Mouse (Mus musculus) testis, postnatal 14 days (tissue): ENCODE results near the gene Msln.
A peak's percentile ranks its signal among the peaks of the same experiment; 100 is the strongest.

Experiments used
- DNase-seq: peaks from one replicate; pipeline ENCODE4 v3.0.0; 2021; ENCODE audit warnings: low spot score

Msln gene

DNA sequence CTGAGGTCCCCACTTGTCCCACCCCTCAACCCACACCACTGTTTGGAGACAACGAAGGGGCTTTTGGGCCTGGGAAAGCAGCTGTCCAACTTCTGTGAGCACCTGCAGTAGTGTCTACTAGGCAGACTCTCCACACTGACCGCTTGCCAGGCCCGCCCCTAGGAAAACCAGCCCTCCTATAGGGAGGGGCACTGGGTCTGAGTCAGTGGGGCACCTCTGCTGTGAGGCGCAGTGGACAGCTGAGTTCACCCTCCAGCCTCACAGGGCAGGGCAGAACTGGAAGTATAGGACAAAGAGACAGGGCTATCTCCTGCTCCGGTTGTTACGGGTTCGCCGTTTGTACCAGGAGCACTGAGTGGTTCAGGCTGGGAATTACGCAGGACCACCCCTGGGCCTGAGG is at the start of gene Msln:
Gene Msln, minus strand, starts transcription at position 138 of the 400 bp plus-strand sequence.
- DNase-seq = no peak

DNA sequence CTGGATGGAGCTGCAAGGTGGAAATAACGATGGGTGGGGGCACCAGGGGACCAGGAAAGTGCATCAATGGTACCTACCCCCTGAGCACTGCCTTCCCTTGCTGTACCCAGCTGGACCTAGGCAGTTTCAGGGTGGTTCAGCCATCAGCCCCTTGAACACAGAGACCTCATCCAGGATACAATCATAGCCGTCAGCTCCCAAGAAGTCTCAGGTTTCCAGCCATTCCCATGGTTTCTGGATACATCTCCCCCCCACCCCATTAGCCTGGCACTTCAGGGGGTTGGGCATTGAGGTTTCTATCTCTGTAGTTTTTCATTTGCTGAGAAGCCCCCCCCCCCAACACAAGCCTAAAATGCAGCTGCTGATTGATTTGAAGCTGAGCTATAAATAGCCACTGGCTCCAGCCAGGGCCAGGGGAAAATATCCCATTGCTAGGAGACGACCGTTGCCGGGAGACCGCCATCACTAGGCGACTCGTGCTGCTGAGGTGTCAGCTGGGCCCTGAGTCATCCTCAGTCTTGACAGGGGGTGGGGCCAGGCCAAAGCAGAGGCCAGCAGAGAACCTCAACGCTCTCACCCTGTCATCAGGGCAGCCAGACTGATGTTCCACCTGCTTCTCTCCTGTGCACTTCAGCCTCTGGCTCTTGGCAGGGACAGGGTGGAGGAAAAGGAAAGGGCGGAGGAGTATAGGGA is 48.8 kb upstream of the Msln start:
- no peak for DNase-seq

DNA sequence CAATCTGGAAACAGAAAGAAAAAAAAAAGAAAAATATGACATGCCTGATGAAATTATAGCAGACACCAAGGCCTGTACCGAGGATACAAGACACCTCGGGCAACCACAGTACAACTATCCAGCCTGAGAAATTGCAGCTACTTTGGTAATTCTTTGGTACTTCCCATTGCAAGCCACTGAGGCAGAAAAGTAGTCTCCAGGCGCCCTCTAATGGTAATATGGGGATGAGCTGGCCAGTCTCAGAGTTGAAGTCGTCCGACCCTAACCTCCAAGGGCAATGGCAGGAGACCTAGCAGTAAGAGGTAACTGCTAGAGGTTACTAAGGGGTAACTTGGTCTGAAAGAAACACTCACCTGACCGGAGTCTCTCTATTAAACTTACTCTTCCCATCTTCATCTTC is 46.9 kb upstream of the Msln start:
- no peak for DNase-seq

DNA sequence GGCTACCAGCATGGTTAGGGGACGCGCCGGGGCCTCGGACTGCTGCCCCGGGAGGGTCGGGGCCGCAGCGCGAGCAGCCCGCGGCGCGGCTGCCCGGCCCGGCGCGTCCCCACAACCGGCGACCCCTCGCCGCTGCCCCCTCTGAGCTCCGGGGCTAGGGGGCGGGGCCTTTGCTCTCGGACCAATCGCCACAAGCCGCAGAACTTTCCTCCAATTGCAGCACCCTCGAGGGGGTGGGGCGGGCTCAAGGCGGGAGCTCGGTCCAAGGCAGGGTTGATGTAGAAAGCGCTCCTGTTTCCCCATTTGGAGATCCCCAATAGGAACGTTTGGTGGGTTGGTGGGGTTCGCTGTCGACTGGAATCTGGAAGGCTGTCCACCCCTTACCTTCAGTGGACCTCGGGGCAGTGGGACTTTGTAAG is 42.8 kb upstream of the Msln start, which contains the start of gene Metrn:
Gene Metrn, minus strand, starts transcription at position 186 of the 419 bp plus-strand sequence.
- peak; percentile 89 for DNase-seq

DNA sequence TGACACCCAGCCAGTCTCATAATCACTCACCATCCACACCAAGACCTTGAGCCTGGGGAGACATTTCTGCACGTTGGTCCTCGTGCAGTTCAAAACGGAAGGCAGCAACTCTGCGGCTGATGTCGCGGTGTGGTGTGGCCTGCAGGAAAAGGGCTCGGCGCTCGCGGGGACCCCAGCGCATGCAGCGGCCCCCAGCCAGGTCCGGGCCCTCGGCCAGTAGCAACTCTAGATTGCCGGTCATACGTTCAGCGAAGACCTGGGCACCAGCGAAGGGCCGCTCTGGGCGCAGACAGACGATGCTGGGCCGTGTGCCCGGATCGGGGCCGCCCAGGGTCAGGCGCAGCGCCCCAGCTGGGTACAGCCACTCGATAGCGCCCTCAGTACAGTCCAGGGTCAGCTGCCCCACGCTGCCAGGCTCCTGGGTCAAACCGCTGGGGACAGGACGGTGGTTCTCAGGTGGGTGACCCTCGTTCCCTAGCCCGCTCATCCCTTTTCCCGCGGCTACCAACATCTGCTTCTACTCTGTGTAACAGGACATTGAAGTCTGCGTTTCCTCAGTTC is 42.1 kb upstream of the Msln start:
- no peak for DNase-seq

DNA sequence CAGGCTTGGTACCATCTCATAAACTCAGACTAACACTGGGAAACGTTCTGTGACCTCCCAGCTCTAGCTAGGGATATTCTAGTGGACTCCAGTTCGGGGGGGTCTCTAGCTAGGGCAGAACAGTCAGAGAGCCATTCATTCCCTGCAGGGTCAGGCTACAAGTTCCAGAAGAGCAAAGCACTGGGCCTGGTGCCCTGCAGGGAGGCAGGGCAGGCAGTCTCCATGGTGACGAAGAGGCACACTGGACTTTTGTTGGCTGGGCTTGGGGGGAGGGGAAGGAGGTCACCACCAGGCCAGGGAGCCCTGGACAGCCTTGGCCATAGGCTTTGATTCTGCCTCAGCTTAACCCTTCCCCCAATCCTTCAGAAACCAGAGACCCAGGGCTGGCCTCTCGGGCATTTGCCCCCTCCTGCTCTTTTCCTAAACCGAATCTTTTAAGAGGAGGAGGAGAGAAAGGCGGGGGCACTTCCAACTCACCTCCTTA is 41.5 kb upstream of the Msln start, which contains the start of gene AC134908.4:
Gene AC134908.4, minus strand, starts transcription at position 51 of the 484 bp plus-strand sequence.
- no peak for DNase-seq

DNA sequence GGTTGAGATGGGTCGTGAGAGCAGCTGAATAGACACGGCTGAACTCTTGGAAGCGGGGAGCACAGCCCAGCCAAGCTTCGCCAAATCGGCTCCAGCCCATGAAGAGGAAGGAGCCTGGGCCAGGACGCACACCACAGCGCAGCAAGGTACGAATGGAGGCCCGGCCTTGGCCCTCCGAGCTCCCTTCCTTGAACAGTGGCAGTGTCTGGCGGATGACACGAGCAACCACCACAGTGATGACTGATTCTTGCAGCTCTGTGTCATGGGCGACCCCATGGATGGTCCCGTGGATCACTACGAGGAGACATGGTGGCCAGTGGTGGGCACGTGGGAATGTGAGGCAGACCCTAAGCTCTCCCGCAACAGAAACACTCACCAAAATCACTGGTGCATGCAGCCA is 40.8 kb upstream of the Msln start:
- DNase-seq = no peak

DNA sequence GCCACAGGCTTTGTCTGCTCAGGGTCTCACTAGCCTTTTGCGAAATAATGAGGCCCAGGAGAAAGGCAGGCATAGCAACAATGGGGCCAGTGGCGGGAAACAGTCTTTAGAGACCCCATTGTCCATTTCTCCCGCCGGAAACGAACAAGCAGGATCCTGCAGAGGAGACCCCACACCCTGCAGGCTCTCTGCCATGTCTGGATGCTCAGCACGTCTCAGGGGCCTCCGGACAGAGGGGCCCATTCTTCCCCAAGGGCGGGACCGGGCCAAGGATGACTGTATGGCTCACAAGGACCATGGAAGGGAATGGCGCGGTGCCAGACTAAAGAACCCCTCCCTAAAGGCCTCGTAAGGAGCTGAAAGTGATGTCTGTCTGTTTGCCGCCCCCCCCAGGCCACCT is 40.0 kb upstream of the Msln start:
- no peak for DNase-seq

DNA sequence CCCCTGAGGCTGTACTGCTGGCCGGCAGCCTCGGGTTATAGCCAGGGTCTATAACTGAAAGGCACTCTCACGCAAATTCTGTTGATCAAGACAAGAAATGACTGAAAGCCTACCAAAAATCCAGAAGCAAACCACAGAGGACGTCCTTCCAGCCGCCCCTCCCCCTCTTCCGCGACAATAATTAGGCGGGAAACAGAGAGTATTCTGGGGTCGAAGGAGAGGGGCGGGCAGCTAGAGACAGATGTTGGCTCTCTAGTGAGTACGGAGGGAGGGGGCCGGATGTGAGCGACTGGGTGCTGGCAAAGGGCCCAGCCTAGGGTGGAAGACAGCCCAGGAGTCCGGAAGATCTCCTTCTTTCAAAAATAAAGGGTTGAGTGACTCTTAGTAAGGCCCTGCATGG is 38.4 kb upstream of the Msln start, which contains the start of gene Fam173a:
Gene Fam173a, minus strand, starts transcription at position 287 of the 400 bp plus-strand sequence.
- DNase-seq = peak; percentile 63

DNA sequence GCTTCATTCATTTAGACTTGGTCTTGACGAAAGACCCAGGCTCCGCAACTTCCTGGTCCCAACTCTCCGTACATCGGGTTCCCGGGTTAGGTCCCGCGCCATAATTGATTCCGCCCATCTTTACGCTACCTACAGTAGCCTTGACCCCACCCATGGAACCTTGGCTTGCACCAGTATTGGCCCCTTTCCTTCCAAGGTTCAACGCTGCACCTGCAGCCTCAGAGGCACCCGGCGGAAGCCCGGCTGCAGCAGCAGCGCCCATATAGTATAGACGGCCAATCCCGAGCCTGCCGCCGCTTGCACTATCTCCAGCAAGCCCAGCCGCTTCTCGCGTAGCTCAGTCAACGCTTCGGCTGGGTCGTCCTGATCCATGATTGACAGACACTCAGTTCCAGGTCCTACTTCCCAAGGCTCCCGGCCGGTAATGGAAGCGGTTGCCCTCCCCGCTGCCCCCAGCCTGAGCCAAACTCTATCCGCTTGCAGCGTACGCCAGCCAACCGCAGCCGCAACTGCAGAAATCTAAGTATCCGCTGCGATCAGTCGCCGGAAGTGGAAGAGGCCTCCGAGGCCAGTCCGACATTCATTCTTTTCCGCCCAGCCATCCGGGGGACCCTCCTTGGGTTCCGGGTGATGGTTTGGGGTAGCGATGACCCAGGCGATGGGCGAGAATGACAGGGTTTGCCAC is 37.8 kb upstream of the Msln start:
- peak; percentile 82 for DNase-seq

DNA sequence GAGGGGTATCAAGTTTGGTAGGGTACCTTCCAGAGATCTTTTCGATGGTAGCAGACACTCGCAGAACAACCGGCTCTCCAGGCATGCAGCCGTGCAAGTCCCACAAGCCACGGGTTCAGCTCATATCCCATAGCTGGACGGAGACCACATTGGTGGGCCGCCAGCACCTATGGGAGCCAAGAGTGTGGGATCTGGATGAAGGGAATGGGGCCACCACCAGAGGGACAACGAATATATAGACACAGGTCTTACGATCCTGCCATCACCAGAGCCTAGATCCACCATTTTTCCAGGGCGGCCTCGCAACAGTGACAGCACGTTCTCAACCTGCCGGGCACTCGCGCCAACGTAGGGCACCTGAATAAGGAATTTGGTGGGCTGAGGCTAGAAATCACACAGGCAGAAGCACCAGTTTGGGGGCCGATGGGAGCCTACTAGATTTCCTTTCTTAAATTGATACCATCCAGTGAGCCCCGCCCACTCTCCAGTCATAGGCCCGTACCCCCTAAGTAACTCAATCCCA is 37.2 kb upstream of the Msln start:
- no peak for DNase-seq

DNA sequence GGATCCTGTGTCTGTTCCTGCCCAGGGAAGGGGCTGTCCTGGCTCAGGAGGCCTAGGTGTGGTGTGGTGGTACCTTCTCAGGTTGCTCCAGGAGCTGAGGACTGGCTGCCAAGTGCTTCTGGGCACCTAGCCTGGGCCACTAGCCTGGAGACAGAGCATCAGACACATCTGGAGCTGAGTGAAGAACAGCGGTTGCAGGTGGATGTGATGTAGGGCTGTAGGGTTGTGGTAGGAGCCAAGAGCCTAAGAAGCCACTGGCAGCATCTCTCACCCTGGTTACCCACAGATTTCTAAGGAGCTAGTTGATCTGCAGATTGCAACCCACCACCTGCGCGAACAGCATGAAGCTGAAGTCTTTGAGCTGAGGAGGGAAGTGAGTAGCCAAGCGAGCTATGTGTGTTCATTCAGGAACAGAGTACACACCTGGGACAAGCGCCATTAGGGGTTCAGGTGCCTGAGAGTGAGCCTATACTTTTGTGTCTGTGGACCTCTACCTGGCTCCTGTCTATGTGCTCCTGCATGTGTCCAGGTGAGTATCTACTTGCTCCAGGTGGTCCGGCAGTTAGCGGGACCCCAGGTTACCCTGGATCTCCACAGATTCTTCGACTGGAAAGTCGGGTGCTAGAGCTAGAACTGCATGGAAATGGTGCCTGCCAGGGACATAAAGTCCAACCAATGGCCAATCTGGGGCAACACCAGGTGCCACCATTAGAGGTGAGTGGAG is 32.8 kb upstream of the Msln start:
- no peak for DNase-seq

DNA sequence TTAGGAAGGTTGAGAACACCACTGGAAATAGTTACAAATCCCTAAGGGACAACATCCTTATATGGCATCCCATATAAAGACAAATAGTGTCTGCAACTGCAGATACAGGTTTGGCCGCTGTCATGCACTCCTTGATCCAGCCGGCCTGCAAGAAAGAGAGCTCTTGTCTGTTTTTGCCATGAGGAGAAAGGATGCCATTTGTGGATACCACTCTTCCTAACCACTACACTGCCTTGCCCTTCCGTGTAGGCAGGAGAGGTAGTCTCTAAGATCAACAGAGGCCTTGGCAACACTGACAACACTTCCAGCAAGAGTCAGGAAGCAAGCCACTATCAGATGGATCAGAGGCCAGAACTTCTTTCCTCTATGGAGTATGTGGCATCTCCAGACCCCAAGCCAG is 32.1 kb upstream of the Msln start, which contains the start of gene Ccdc78:
Gene Ccdc78, plus strand, starts transcription at position 301 of the 400 bp plus-strand sequence.
- DNase-seq = no peak

DNA sequence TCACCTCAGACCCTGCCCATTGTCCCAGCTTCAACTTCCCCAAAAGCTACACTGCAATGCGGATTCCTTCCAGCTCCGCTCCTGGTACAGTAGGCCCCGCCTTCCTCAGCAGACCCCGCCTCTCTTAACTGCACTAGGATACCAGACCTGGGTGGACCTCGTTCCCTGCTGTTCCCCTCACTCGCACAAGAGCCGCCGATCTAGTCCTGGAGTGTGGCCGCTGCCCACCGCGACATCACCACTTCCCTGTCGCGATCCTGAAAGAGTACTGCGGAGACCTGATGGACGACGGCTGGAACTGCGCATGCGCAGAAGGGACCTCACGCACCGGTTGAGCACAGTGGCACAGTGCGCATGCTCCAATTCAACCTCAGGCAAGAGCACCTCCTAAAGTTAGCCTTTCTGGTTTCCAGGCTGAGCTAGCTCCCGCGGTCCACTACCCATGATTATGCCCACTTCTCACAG is 31.1 kb upstream of the Msln start, which contains the start of gene Haghl:
Gene Haghl, minus strand, starts transcription at position 393 of the 465 bp plus-strand sequence.
- DNase-seq = peak; percentile 89

DNA sequence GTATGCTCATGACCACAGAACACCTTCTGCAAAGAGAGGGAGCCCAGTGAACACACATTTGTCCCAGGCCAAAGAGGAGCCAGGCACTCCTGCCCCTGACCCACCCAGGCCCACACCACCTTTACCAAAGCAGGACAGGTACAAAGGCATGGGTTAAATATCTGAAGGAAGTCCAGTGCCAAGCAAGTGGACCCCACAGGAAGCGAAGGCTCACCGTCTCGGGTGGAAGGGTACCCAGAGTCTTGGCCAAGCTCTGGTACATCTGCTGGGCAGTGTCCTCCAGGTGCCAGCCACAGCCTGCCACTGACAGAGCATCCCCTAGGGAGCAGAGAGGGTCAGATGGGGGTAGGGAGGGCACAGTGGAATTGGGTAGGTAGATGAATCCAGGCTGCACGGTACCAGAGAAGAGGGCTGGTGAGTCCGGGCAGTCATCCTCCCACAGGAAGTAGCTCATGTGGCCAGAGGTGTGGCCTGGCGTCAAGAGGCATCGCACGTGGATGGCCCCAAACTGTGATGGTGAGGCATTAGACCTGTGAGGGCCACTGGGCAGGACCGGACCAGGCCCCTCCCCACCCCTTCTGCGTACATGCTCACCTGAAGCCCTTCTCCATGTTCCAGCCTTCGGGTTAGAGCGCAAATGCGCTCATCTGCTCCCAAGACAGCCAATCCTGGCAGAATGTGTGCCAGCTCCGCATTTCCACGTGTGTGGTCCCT is 29.8 kb upstream of the Msln start:
- DNase-seq = no peak

DNA sequence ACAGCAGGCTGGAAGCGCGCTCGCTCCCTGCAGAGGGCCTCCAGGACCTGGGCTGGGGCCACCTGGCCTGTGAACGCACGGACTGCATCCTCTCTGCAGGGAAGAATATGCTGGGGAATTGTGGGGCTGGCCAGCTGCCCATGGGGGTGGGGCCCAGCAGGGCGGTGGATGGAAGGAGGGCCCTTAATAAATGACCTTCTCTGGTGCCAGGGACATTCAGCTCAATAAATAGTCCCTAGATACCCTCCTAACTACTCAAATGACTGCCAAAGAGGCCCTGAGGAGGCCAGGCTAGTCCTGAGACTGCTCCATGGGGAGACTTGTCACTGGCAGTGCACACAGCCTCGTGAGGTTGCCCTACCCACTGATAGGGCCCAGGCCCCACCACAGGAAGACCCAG is 28.9 kb upstream of the Msln start:
- no peak for DNase-seq

DNA sequence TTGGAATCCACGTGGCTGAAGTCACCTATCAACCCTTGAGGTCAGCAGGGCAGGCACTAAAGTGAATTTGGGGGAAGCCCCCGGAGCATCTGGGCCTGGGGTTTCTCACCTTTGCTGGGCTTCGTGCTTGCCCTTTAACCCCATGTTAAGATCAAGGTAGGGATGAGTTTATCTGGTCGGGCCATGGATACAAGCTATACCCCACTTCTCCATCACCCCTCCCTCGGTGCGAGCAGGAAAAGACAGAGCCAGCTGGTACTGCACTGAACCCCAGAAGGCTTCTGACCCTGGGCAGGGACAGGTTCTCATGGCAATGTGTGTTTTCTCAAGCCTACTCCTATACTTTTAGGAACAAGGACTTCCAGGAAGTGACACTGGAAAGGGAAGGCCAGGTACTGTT is 27.2 kb upstream of the Msln start:
- DNase-seq = no peak

DNA sequence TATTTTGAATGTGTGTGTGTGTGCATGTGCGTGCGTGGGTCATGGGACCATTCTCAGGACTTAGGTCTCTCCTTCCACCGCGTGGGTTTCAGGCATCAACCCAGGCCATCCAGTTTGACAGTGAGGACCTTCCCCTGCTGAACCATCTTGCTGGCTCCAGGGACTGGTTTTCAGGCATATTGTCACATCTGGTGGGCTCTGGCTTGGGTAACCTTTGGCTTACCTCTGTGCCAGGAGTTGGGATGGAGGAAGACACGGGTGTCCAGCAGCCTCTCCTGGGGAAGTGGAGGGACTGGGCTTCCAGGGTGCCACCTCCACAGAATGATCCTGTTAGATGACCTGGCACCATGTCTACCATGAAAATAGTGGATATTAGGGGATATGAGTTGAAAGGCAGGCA is 23.8 kb upstream of the Msln start:
- DNase-seq = no peak

DNA sequence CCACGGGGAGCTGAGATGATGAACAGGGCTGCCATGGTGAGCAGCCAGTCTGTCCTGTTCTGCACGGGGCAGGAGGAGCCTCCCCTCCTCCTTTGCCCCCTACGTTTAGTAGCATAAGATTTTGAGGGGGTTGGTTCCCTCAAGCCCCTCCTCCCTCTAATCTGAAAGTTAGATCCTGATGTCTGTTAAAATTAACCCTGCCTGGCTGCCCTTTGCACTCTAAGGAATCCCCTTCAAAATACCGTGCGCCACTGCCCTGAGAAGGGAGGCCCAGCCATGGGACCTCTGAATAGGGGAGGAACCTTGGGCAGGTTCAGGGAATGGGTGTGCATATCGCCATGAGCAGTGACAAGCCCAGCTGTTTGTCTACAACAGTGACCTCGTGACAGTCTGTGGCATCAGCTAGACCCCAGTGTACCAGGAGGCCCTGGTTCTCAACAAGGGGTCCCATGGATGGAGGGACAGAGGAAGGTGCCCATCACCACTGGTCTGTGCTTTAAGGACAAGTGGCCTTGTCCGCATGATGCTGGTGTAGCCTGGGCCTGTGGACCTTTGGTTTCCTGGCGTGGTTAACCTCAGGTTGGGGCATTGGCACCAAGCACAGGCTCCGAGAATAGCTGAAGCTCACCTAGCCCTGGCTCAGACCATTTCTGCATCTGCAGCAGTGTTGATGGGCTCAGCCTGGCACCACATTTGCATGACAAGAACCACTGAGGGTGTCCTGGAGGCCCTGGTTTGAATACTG is 21.3 kb upstream of the Msln start:
- DNase-seq = no peak

DNA sequence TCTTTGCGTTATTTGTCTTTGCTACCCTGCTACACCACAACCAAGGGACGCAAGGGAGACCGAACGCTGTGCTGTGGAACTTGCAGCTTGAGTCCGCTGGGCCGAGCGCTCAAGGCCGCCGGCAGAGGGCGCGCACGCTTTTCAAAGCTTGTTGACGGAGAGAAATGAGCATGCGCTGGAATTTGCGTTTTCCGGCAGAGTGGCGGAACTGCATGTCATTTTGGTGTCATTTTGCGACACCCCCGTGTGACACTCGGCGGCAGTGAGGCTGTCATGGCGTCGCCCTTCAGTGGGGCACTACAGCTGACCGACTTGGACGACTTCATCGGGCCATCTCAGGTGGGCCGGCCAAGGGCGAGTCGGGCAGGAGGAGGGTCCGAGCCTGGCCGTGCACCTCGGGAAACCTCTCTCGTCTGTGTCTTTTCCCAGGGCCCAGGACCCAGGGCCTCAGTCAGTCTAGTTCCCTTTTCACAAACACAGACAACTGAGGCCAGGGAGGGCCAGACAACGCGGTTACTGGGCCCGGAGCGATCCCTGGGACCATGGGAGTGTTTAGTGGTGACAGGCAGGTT is 19.5 kb upstream of the Msln start, which contains the start of gene Narfl:
Gene Narfl, plus strand, starts transcription at position 228 of the 572 bp plus-strand sequence.
- peak; percentile 94 for DNase-seq
